Mouse (Mus musculus): Measurements from ENCODE around the gene Fbn1. TPM values are rescaled to one million over a fixed set of nuclear protein-coding genes. Genes with fewer than 3 reads are reported as not detected.

Gene Fbn1
- 0.08 and 0.17 TPM in 2 replicates for total RNA-seq (2012; rRNA removed)
- 0.04 and 0.07 TPM in 2 replicates for total RNA-seq (2014; rRNA removed)
- polyA plus RNA-seq (2012; ENCODE audit: insufficient read length, low read depth): 0.04 and 0.09 TPM in 2 replicates

GRCm38 (mm10) chr2:125507893-125508292 is at the start of gene Fbn1:
Fbn1 (minus strand) TSS chr2:125507993.
- dilution Hi-C loops (cut with MboI; ENCODE audit: extremely low pct_ligation_motif_present, extremely low pct_unique_long_range_greater_than_20kb, low sequenced_read_pairs) (no loop called here), in situ Hi-C loops (cut with MboI; ENCODE audit: low pct_ligation_motif_present, low pct_unique_long_range_greater_than_20kb, low sequenced_read_pairs) (no loop called here)
- H3K9ac ChIP-seq (ENCODE audit: insufficient read depth, low read depth): no peak within 1 kb of the TSS
- H3K36me3 ChIP-seq (replicated peaks in 1 of 2; ENCODE audit: control insufficient read depth in 1 of 2, insufficient read depth in 1 of 2, low read length in 1 of 2): no peaks in the 10 kb centered on the region
- no peak within 1 kb of the TSS for H3K27ac ChIP-seq (ENCODE audit: insufficient read depth, low read depth)
- peaks cover 8% of the 10 kb centered on the region for H3K9me3 ChIP-seq (replicated peaks; ENCODE audit: low read length)
- H3K4me2 ChIP-seq (ENCODE audit: insufficient read depth, low read depth, poor library complexity, severe bottlenecking): no peak within 1 kb of the TSS
- TF ChIP-seq MYC (IDR thresholded peaks at IDR 0.05; ENCODE audit: low read depth, low read length) (no peak), IRF4 (IDR thresholded peaks at IDR 0.05; ENCODE audit: low read depth, low read length) (no peak), TCF12 (IDR thresholded peaks at IDR 0.05; ENCODE audit: low read depth, low read length) (no peak), ZKSCAN1 (IDR thresholded peaks at IDR 0.05; ENCODE audit: borderline replicate concordance, low read depth, low read length) (no peak), RAD21 (IDR thresholded peaks at IDR 0.05; ENCODE audit: low read depth, low read length) (no peak), SIN3A (IDR thresholded peaks at IDR 0.05; ENCODE audit: low read length) (no peak), CTCF (conservative IDR thresholded peaks at IDR 0.05 in 1 of 2, IDR thresholded peaks at IDR 0.05 in 1 of 2; ENCODE audit: low read depth in 2 of 2, low read length in 2 of 2) (no peak), ZNF384 (IDR thresholded peaks at IDR 0.05; ENCODE audit: low read depth, low read length) (no peak), ETS1 (conservative IDR thresholded peaks at IDR 0.05; ENCODE audit: low read depth, low read length) (no peak), ZC3H11A (IDR thresholded peaks at IDR 0.05; ENCODE audit: low read depth, low read length) (no peak)
- H3K79me2 ChIP-seq (replicated peaks; ENCODE audit: control insufficient read depth, extremely low read depth, insufficient read depth, poor library complexity, severe bottlenecking): no peaks in the 10 kb centered on the region
- H3K4me3 ChIP-seq (replicated peaks in 1 of 3; ENCODE audit: low read depth in 2 of 3, low read length in 2 of 3, poor library complexity in 1 of 3): no peak within 1 kb of the TSS
- H3K4me1 ChIP-seq (ENCODE audit: control insufficient read depth in 1 of 2, insufficient read depth in 2 of 2): no peaks in the 10 kb centered on the region
- H3K27me3 ChIP-seq (replicated peaks): no peaks in the 10 kb centered on the region
- DNase-seq (ENCODE audit: extremely low read depth): no peak

GRCm38 (mm10) chr2:125555830-125556229 is 48.0 kb upstream of the Fbn1 start:
- in situ Hi-C loops (cut with MboI; ENCODE audit: low pct_ligation_motif_present, low pct_unique_long_range_greater_than_20kb, low sequenced_read_pairs): no loop called here
- Histone ChIP-seq H3K27me3 (replicated peaks) (no peaks in the 10 kb centered on the region), H3K4me3 (replicated peaks in 1 of 3; ENCODE audit: low read depth in 2 of 3, low read length in 2 of 3, poor library complexity in 1 of 3) (no peak overlapping the region), H3K4me1 (ENCODE audit: control insufficient read depth in 1 of 2, insufficient read depth in 2 of 2) (peaks cover 0 to 16% of the 10 kb centered on the region in 2 experiments; a peak in 2 of 4 replicates), H3K27ac (ENCODE audit: insufficient read depth, low read depth) (no peak overlapping the region), H3K4me2 (ENCODE audit: insufficient read depth, low read depth, poor library complexity, severe bottlenecking) (peak overlapping the region; percentile 16; the same call in 1 of the 2 replicates), H3K9me3 (replicated peaks; ENCODE audit: low read length) (no peaks in the 10 kb centered on the region), H3K9ac (ENCODE audit: insufficient read depth, low read depth) (no peak overlapping the region), H3K36me3 (replicated peaks in 1 of 2; ENCODE audit: control insufficient read depth in 1 of 2, insufficient read depth in 1 of 2, low read length in 1 of 2) (peaks cover 0 to 3% of the 10 kb centered on the region in 2 experiments), H3K79me2 (replicated peaks; ENCODE audit: control insufficient read depth, extremely low read depth, insufficient read depth, poor library complexity, severe bottlenecking) (no peaks in the 10 kb centered on the region)
- dilution Hi-C loops (cut with MboI; ENCODE audit: extremely low pct_ligation_motif_present, extremely low pct_unique_long_range_greater_than_20kb, low sequenced_read_pairs): no loop called here
- DNase-seq (ENCODE audit: extremely low read depth): peak; percentile 46
- peak; percentile 56 for TF ChIP-seq SMC3 (IDR thresholded peaks at IDR 0.05; ENCODE audit: low read depth, low read length)
- no peak for TF ChIP-seq ZKSCAN1 (IDR thresholded peaks at IDR 0.05; ENCODE audit: borderline replicate concordance, low read depth, low read length)
- TF ChIP-seq RAD21 (IDR thresholded peaks at IDR 0.05; ENCODE audit: low read depth, low read length): peak; percentile 77
- TF ChIP-seq CTCF (conservative IDR thresholded peaks at IDR 0.05 in 1 of 2, IDR thresholded peaks at IDR 0.05 in 1 of 2; ENCODE audit: low read depth in 2 of 2, low read length in 2 of 2): peak; percentile 28 to 78; a peak in 3 of 4 replicates
